Mouse (Mus musculus) heart, postnatal 14 days (tissue): ENCODE results near the gene Kprp. TPM values are rescaled to one million over a fixed set of nuclear protein-coding genes. Genes with fewer than 3 reads are reported as not detected.
"Not testable (repeated sequence)": the region's sequence is repeated elsewhere in the genome, so short reads cannot be mapped to it uniquely, and the experiment has no call there.

Source experiments
- DNase-seq, 2 experiments: peaks; one replicate each; pipeline ENCODE4 v3.0.0; 2021 to 2022
- intact Hi-C: fragments of 180-260 bp; cut with DNase I; formaldehyde crosslinking; loops from one replicate; pipeline ENCODE4 v1.15.1; 2025
- long read RNA-seq, 2 experiments: library from polyadenylated mRNA; stranded (forward); transcript quantifications; one replicate each; pipeline ENCODE4 v2.0.0; 2021
- total RNA-seq, 2 experiments: library from RNA; stranded (reverse); gene quantifications; 2 replicates each; pipeline ENCODE4 v1.2.3; 2021

Gene Kprp
- not detected for total RNA-seq
- long read RNA-seq, experiment 1, result 0 reads
- long read RNA-seq, experiment 2, result 0 reads

GRCm38 (mm10) chr3:92827108-92827507, at the start of gene Kprp:
Gene Kprp (minus strand): TSS chr3:92827247.
- DNase-seq, result no peak
- intact Hi-C loops, result no loop called here

- intact Hi-C loops, result no loop called here
- DNase-seq, result no peak
Measured at GRCm38 (mm10) chr3:92874180-92874579, 47.1 kb upstream of the Kprp start.

- intact Hi-C loops, result no loop called here
- no peak for DNase-seq
Measured at GRCm38 (mm10) chr3:92870116-92870515, 43.1 kb upstream of the Kprp start, which contains the start of gene 2310050C09Rik. Gene 2310050C09Rik (minus strand): TSS chr3:92870216.

DNA sequence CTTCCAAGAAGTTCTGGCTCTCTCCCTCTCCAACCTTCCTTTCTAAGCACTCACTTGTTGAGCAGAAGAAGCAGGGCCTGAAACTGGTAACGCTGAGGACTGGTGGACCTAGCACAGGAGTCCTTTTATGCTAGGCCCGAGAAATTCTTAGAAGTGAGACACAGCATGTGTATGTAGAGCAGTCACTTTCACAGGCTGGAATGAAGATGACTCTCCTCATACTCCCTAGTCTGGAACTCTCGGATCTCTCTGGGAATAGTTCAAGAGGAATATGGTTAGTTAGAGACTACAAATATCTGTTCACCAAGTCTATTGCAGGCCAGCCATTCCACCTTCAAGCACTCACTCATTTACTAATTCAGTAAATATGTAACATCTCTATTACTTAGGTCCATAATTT, 24.1 kb upstream of the Kprp start, which contains the start of gene Lce1l:
Gene Lce1l (minus strand): TSS at position 101 of the 400 bp plus-strand sequence.
- intact Hi-C loops, result no loop called here
- no peak for DNase-seq

- no peak for DNase-seq
- intact Hi-C loops, result no loop called here
Measured at GRCm38 (mm10) chr3:92825808-92826207, 1.2 kb downstream of the Kprp start.

DNA sequence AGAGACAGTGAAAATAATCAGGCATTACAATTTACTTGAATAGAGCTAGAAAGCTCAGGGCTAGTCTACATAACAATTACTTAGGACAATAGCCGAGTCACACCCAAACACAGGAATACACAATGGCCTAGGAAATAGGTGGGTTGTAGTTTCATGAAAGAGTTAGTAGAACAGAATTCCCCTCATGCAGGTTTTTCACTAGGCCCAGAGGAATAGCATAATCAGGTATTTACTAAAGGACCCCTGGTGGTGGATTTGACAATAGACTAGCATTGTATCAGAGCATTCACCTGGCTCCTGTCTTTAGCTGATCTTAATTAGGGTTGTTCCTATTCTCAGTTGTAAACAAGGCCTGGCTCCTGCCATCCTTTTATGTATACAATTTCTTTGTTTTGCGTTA, 11.0 kb downstream of the Kprp start:
- DNase-seq, intact Hi-C loops: not testable (repeated sequence)

DNA sequence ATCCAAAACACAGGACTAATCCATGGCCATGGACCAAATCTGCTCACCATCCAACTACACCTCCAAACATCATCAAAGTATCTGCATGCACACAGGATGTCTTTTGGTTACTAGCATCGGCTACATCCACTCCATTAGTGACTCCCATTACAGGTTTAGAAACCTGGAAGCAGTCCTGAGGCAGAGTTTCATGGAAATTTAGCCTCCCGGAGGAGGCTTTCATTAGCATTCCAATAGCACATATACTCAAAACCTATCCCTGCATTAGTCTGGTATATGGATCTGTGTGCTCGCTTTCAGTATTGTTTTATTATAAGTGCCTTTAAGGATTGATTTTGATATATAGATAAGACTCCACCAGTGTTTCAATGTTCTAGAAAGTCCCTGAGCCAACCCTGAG, 11.5 kb downstream of the Kprp start:
- intact Hi-C loops, result no loop called here
- no peak for DNase-seq

GRCm38 (mm10) chr3:92807791-92808190, 19.3 kb downstream of the Kprp start, which contains the start of gene Lce1k:
Gene Lce1k (minus strand): TSS chr3:92807891.
- DNase-seq, result no peak
- intact Hi-C loops, result no loop called here

DNA sequence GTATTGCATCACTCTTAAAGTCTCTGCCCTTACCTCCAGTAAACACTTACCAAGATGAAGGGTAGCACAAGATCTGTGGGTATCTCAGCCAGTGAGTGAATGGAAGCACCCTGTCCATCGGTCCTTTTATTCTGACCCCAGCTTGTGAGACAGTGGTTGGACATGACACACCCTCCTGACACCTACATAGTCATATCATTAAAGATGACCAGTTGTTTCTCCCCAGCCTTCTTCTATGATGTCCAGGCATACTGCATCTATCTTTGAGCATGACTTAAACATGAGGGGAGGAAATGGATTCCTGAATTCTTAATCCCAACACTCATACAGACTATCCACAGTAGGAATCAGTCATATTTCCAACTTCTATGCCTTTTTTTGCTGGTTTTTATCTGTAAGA, 36.6 kb downstream of the Kprp start, which contains the start of gene Lce1j:
Gene Lce1j (minus strand): TSS at position 101 of the 400 bp plus-strand sequence.
- DNase-seq, result no peak

GRCm38 (mm10) chr3:92778799-92779198, 48.2 kb downstream of the Kprp start, which contains the start of gene Lce1i:
Gene Lce1i (minus strand): TSS chr3:92778899.
- no peak for DNase-seq
- intact Hi-C loops, result no loop called here

More for the DNA sequence above, 36.6 kb downstream of the Kprp start, which contains the start of gene Lce1j:
- intact Hi-C loops, result no loop called here

Other genes starting within 250 kb of the Kprp start
- gene Smcp, start 238.2 kb downstream of the Kprp start, total RNA-seq, result not detected
- gene 2210017I01Rik, start 219.8 kb downstream of the Kprp start, total RNA-seq, result not detected
- not detected for gene Lce6a, start 205.6 kb downstream of the Kprp start, total RNA-seq
- gene Lce1a1, start 178.9 kb downstream of the Kprp start, total RNA-seq, result not detected
- gene Lce1b, start 170.3 kb downstream of the Kprp start, total RNA-seq, result not detected
- gene Lce1a2, start 156.9 kb downstream of the Kprp start, total RNA-seq, result not detected
- gene Lce1c, start 148.0 kb downstream of the Kprp start, total RNA-seq, result not detected
- not detected for gene Lce1d, start 140.0 kb downstream of the Kprp start, total RNA-seq
- not detected for gene Lce1e, start 118.2 kb downstream of the Kprp start, total RNA-seq
- not detected for gene Lce1f, start 106.9 kb downstream of the Kprp start, total RNA-seq
- gene Gm38119, start 88.2 kb downstream of the Kprp start, total RNA-seq, result not detected
- not detected for gene Lce1g, start 74.9 kb downstream of the Kprp start, total RNA-seq
- not detected for gene Lce1h, start 62.2 kb downstream of the Kprp start, total RNA-seq
- not detected for gene Lce1i, start 48.3 kb downstream of the Kprp start, total RNA-seq
- not detected for gene Lce1j, start 36.7 kb downstream of the Kprp start, total RNA-seq
- gene Lce1k, start 19.4 kb downstream of the Kprp start, total RNA-seq, result not detected
- gene Lce1l, start 24.0 kb upstream of the Kprp start, total RNA-seq, result not detected
- gene 2310050C09Rik, start 43.0 kb upstream of the Kprp start, total RNA-seq, result not detected
- not detected for gene Lce3a, start 99.0 kb upstream of the Kprp start, total RNA-seq
- gene Lce3b, start 105.7 kb upstream of the Kprp start, total RNA-seq, result not detected
- not detected for gene Lce3c, start 117.2 kb upstream of the Kprp start, total RNA-seq
- not detected for gene Lce3d, start 130.1 kb upstream of the Kprp start, total RNA-seq
- not detected for gene Lce3e, start 139.8 kb upstream of the Kprp start, total RNA-seq
- not detected for gene Lce3f, start 165.0 kb upstream of the Kprp start, total RNA-seq
- not detected for gene Crct1, start 188.4 kb upstream of the Kprp start, total RNA-seq
- gene Lce1m, start 191.8 kb upstream of the Kprp start, total RNA-seq, result not detected
- gene Gm4858, start 241.6 kb upstream of the Kprp start, total RNA-seq, result not detected